Mouse (Mus musculus) macrophage (primary cell): ENCODE measurements around the gene Olfr1358. TPM values are rescaled to one million over a fixed set of nuclear protein-coding genes. Genes with fewer than 3 reads are reported as not detected.
A peak's percentile ranks its signal among the peaks of the same experiment; 100 is the strongest.
"Not testable (repeated sequence)": the region's sequence is repeated elsewhere in the genome, so short reads cannot be mapped to it uniquely, and the experiment has no call there.

Experiments
- H3K27ac ChIP-seq: fragments of 350-480 bp; formaldehyde crosslinking; 2 replicates; pipeline ENCODE4 v1.9.0; 2021
- H3K36me3 ChIP-seq: fragments of 350-480 bp; formaldehyde crosslinking; 2 replicates; pipeline ENCODE4 v1.9.0; 2021; ENCODE audit errors: inconsistent target
- H3K4me3 ChIP-seq: fragments of 350-480 bp; formaldehyde crosslinking; 2 replicates; pipeline ENCODE4 v1.9.0; 2021; ENCODE audit errors: inconsistent target
- H3K79me2 ChIP-seq: fragments of 350-480 bp; formaldehyde crosslinking; 2 replicates; pipeline ENCODE4 v1.9.0; 2021; ENCODE audit errors: inconsistent target
- WGBS: methylation state at CpG from one replicate; pipeline ENCODE4 v1.1.7; 2026; ENCODE audit warnings: inconsistent platforms; ENCODE audit not compliant: missing documents; 5-methylcytosine and 5-hydroxymethylcytosine counted together
- polyA plus RNA-seq: library from polyadenylated mRNA; stranded (reverse); fragments of 250-400 nt; gene quantifications from 3 replicates; pipeline ENCODE4 v1.2.4, GENCODE M21; 2018; ENCODE audit warnings: inconsistent platforms
- total RNA-seq, 78 experiments: library from RNA; depleted of rRNA; stranded (reverse); fragments of 250-400 nt; gene quantifications; 1 replicate in 9 of 78; 2 replicates in 24 of 78; 3 replicates in 43 of 78; 4 replicates in 2 of 78; pipeline ENCODE4 v1.2.4; 2018; ENCODE audit warnings: inconsistent platforms in 56 of 78

Gene Olfr1358
- total RNA-seq (2018; cell fraction: chromatin; rRNA removed), result under 1 TPM in 1 of 26 experiments, not detected in 25; 0.83 TPM
- total RNA-seq (2018; cell fraction: cytosol; rRNA removed), result not detected
- total RNA-seq (2018; cell fraction: nucleus; rRNA removed), result not detected
- polyA plus RNA-seq, result not detected in 3 replicates

GRCm38 (mm10) chr10:78517128-78517527 is at the start of gene Olfr1358:
TSS of gene Olfr1358 (plus strand) at chr10:78517428.
- no peaks in the 10 kb centered on the region for H3K36me3 ChIP-seq
- H3K27ac ChIP-seq, result no peak within 1 kb of the TSS
- no peaks in the 10 kb centered on the region for H3K79me2 ChIP-seq
- no peak within 1 kb of the TSS for H3K4me3 ChIP-seq

- H3K36me3 ChIP-seq, result no peaks in the 10 kb centered on the region
- 94% methylated on average over 2 of the region's 2 CpGs for WGBS
- H3K79me2 ChIP-seq, result peaks cover 19% of the 10 kb centered on the region
- no peak overlapping the region for H3K4me3 ChIP-seq
- H3K27ac ChIP-seq, result peak overlapping the region; percentile 99
These were observed 49.4 kb upstream of the Olfr1358 start for GRCm38 (mm10) chr10:78467761-78468310.

- no peak overlapping the region for H3K4me3 ChIP-seq
- H3K27ac ChIP-seq, result peak overlapping the region; percentile 87
- no peaks in the 10 kb centered on the region for H3K79me2 ChIP-seq
- H3K36me3 ChIP-seq, result no peaks in the 10 kb centered on the region
- WGBS, result 30% methylated on average over 15 of the region's 15 CpGs
These were observed 46.5 kb upstream of the Olfr1358 start for GRCm38 (mm10) chr10:78470582-78471313.

- no peaks in the 10 kb centered on the region for H3K36me3 ChIP-seq
- H3K4me3 ChIP-seq, result no peak overlapping the region
- no peaks in the 10 kb centered on the region for H3K79me2 ChIP-seq
- H3K27ac ChIP-seq, result peak overlapping the region; percentile 87
- WGBS, result 93% methylated on average over 3 of the region's 3 CpGs
These were observed 45.2 kb upstream of the Olfr1358 start for GRCm38 (mm10) chr10:78472046-78472445.

GRCm38 (mm10) chr10:78473434-78473833 is 43.8 kb upstream of the Olfr1358 start:
- 96% methylated on average over 5 of the region's 5 CpGs for WGBS
- Histone ChIP-seq H3K36me3 (no peaks in the 10 kb centered on the region), H3K27ac (no peak overlapping the region), H3K79me2 (no peaks in the 10 kb centered on the region), H3K4me3 (no peak overlapping the region)

- no peak overlapping the region for H3K27ac ChIP-seq
- WGBS, result 90% methylated on average over 6 of the region's 8 CpGs
These were observed 42.5 kb upstream of the Olfr1358 start for GRCm38 (mm10) chr10:78474759-78475158.

GRCm38 (mm10) chr10:78476821-78477220 is 40.4 kb upstream of the Olfr1358 start:
- Histone ChIP-seq H3K4me3 (no peak overlapping the region), H3K27ac (peak overlapping the region; percentile 93), H3K79me2 (no peaks in the 10 kb centered on the region), H3K36me3 (no peaks in the 10 kb centered on the region)
- 2% methylated on average over 4 of the region's 4 CpGs for WGBS

More at GRCm38 (mm10) chr10:78474759-78475158, 42.5 kb upstream of the Olfr1358 start:
- Histone ChIP-seq H3K4me3 (no peak overlapping the region), H3K79me2 (no peaks in the 10 kb centered on the region), H3K36me3 (no peaks in the 10 kb centered on the region)

- peak overlapping the region; percentile 23; the same call in 1 of the 2 replicates for H3K4me3 ChIP-seq
- WGBS, result 13% methylated on average over 21 of the region's 21 CpGs
- no peaks in the 10 kb centered on the region for H3K36me3 ChIP-seq
- H3K27ac ChIP-seq, result peak overlapping the region; percentile 97
- no peaks in the 10 kb centered on the region for H3K79me2 ChIP-seq
These were observed 36.0 kb upstream of the Olfr1358 start for GRCm38 (mm10) chr10:78480954-78481927.

GRCm38 (mm10) chr10:78481928-78482499 is 35.2 kb upstream of the Olfr1358 start:
- 8% methylated on average over 30 of the region's 35 CpGs for WGBS
- Histone ChIP-seq H3K36me3 (no peaks in the 10 kb centered on the region), H3K79me2 (no peaks in the 10 kb centered on the region), H3K27ac (peak overlapping the region; percentile 97), H3K4me3 (peak overlapping the region; percentile 23; the same call in 1 of the 2 replicates)

- H3K36me3 ChIP-seq, H3K79me2 ChIP-seq, H3K4me3 ChIP-seq, H3K27ac ChIP-seq: not testable (repeated sequence)
- 94% methylated on average over 2 of the region's 2 CpGs for WGBS
These were observed 31.9 kb upstream of the Olfr1358 start for GRCm38 (mm10) chr10:78485369-78485768.

- Histone ChIP-seq H3K27ac (no peak overlapping the region), H3K79me2 (no peaks in the 10 kb centered on the region), H3K4me3 (no peak overlapping the region), H3K36me3 (no peaks in the 10 kb centered on the region)
- WGBS, result 73% methylated on average over 5 of the region's 5 CpGs
These were observed 30.4 kb upstream of the Olfr1358 start for GRCm38 (mm10) chr10:78486871-78487270.

GRCm38 (mm10) chr10:78487431-78488086 is 29.7 kb upstream of the Olfr1358 start:
- Histone ChIP-seq H3K4me3 (no peak overlapping the region; the same call in 1 of the 2 replicates), H3K79me2 (no peaks in the 10 kb centered on the region), H3K27ac (no peak overlapping the region), H3K36me3 (no peaks in the 10 kb centered on the region)
- WGBS, result 22% methylated on average over 26 of the region's 26 CpGs

- Histone ChIP-seq H3K36me3 (no peaks in the 10 kb centered on the region), H3K79me2 (no peaks in the 10 kb centered on the region), H3K4me3 (no peak overlapping the region), H3K27ac (no peak overlapping the region)
- WGBS, result 84% methylated on average over 6 of the region's 6 CpGs
These were observed 14.1 kb upstream of the Olfr1358 start for GRCm38 (mm10) chr10:78502986-78503733.
